Mouse (Mus musculus) C2C12 (cell line): Measurements from ENCODE around the gene Chd9.

Source experiments
- CEBPB ChIP-seq: IDR thresholded peaks from one replicate; pipeline ENCODE4 v1.6.1; 2011; ENCODE audit warnings: low read depth, mild to moderate bottlenecking, control low read depth, moderate library complexity
- CTCF ChIP-seq: IDR thresholded peaks from one replicate; pipeline ENCODE4 v1.5.1; 2011; ENCODE audit not compliant: control insufficient read depth, insufficient read depth, insufficient read length
- FOSL1 ChIP-seq: IDR thresholded peaks from one replicate; pipeline ENCODE4 v1.8.0; 2011; ENCODE audit warnings: mild to moderate bottlenecking, low read length; ENCODE audit not compliant: poor library complexity, insufficient read depth, severe bottlenecking
- MAX ChIP-seq: IDR thresholded peaks from one replicate; pipeline ENCODE4 v1.6.1; 2011; ENCODE audit warnings: mild to moderate bottlenecking, control low read depth
- MYOD1 ChIP-seq: IDR thresholded peaks from one replicate; pipeline ENCODE4 v1.6.1; 2011; ENCODE audit warnings: low read depth; ENCODE audit not compliant: control insufficient read depth, insufficient read length
- MYOG ChIP-seq: IDR thresholded peaks from one replicate; pipeline ENCODE4 v1.6.1; 2011; ENCODE audit not compliant: control insufficient read depth, insufficient read length; ENCODE audit errors: extremely low read depth
- USF1 ChIP-seq: IDR thresholded peaks from one replicate; pipeline ENCODE4 v1.6.1; 2011; ENCODE audit warnings: low read depth, mild to moderate bottlenecking, control low read depth, moderate library complexity

DNA sequence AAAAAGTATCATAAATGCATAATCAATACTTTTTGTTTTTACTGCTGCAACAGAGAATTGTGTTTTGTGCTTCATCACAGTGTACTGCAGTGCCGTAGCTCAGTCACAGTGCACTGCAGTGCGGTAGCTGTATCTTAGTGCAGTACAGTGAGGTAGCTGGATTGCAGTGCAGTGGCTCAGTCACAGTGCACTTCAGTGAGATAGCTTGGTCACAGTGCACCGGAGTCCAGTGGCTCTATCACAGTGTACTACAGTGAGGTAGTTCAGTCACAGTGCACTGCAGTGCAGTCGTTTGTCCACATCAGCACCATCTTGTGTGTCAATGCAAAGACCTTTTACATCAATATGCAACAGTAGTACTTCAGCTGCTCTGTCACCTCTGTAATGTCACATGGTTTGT lies 140.2 kb downstream of the Chd9 start:
- no peak for TF ChIP-seq CTCF
- TF ChIP-seq FOSL1, result no peak
- no peak for TF ChIP-seq MAX
- no peak for TF ChIP-seq MYOD1
- TF ChIP-seq USF1, result no peak
- TF ChIP-seq CEBPB, result no peak
- no peak for TF ChIP-seq MYOG
